Mouse (Mus musculus) intestine, embryonic 16.5 days (tissue): Measurements from ENCODE around the gene Cep83. TPM values are rescaled to one million over a fixed set of nuclear protein-coding genes. Genes with fewer than 3 reads are reported as not detected.

ENCODE experiments used
- ATAC-seq: fragments of 200-750 bp; cut with Nextera tagmentation; 2 replicates; pipeline ENCODE4 v1.8.0; 2017; ENCODE audit warnings: moderate TSS enrichment, moderate library complexity
- H3K27ac ChIP-seq: fragments of 300-500 bp; sonication (generic); 2 replicates; pipeline ENCODE4 v1.5.1; 2014; ENCODE audit warnings: mild to moderate bottlenecking, low read length
- H3K27me3 ChIP-seq: fragments of 300-500 bp; sonication (generic); replicated peaks from 2 replicates; pipeline ENCODE4 v1.6.1; 2014; ENCODE audit warnings: low read length, control low read depth, mixed read lengths; ENCODE audit not compliant: control insufficient read depth, insufficient read depth
- H3K36me3 ChIP-seq: fragments of 300-500 bp; sonication (generic); 2 replicates; pipeline ENCODE4 v1.6.1; 2014; ENCODE audit warnings: low read length, control low read depth; ENCODE audit not compliant: control insufficient read depth, insufficient read depth
- H3K4me1 ChIP-seq: fragments of 300-500 bp; sonication (generic); 2 replicates; pipeline ENCODE4 v1.6.1; 2014; ENCODE audit warnings: low read length, control low read depth, mixed read lengths; ENCODE audit not compliant: control insufficient read depth, insufficient read depth
- H3K4me2 ChIP-seq: fragments of 300-500 bp; sonication (generic); 2 replicates; pipeline ENCODE4 v1.6.1; 2014; ENCODE audit warnings: low read depth, low read length, control low read depth
- H3K4me3 ChIP-seq: fragments of 300-500 bp; sonication (generic); 2 replicates; pipeline ENCODE4 v1.5.1; 2014; ENCODE audit warnings: mild to moderate bottlenecking, low read length
- H3K9ac ChIP-seq: fragments of 300-500 bp; sonication (generic); 2 replicates; pipeline ENCODE4 v1.6.1; 2014; ENCODE audit warnings: low read depth, low read length
- H3K9me3 ChIP-seq: fragments of 300-500 bp; sonication (generic); 2 replicates; pipeline ENCODE4 v1.6.1; 2016; ENCODE audit warnings: low read length, control low read depth; ENCODE audit not compliant: control insufficient read depth
- WGBS: fragments of 180-500 bp; shearing (Covaris S2); extraction: QIAGEN DNeasy Blood & Tissue Kit; methylation state at CpG from one replicate; pipeline ENCODE4 v1.1.7; 2014; 5-methylcytosine and 5-hydroxymethylcytosine counted together
- polyA plus RNA-seq: library from polyadenylated mRNA; unstranded; fragments of >200 nt; fragmentation: Nextera tagmentation; extraction: Ambion mirVana; gene quantifications from 2 replicates; pipeline ENCODE4 v1.2.1, GENCODE M21; 2015

The Cep83 gene
- polyA plus RNA-seq, 1 experiment from 2014 or later, result 10.2 TPM

DNA sequence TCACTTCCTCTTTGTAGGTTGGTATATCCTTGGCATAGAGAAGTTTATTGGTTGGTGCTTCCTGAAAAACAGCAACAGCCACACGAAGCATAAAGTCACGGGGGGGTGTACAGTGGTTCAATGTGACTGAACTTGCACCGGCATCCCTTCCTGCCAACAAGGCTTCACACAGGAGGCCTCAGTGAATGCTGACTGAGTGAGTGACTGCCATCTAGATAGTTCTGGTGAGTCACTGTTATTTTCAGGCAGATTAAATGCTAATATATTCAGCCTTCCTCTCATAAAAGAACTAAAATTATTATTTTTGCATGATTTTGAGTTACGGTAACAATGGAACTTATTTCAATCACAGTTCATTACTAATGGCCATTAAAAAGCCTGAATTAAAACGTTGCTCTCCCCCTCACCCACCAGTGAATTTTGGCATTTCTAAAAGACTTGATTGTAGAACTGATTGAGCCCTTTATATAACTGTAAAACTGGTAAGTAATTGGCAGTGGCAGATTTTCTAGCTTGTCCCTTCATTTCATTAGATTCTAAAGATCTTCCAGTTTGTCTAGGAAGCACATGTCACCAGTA is 106.3 kb downstream of the Cep83 start:
- Histone ChIP-seq H3K9me3 (no peaks in the 10 kb centered on the region), H3K4me1 (no peaks in the 10 kb centered on the region), H3K4me3 (no peak overlapping the region), H3K4me2 (no peak overlapping the region), H3K36me3 (no peaks in the 10 kb centered on the region), H3K27me3 (no peaks in the 10 kb centered on the region), H3K27ac (no peak overlapping the region), H3K9ac (no peak overlapping the region)
- WGBS, result 89% methylated on average over 5 of the region's 5 CpGs
- no peak for ATAC-seq

DNA sequence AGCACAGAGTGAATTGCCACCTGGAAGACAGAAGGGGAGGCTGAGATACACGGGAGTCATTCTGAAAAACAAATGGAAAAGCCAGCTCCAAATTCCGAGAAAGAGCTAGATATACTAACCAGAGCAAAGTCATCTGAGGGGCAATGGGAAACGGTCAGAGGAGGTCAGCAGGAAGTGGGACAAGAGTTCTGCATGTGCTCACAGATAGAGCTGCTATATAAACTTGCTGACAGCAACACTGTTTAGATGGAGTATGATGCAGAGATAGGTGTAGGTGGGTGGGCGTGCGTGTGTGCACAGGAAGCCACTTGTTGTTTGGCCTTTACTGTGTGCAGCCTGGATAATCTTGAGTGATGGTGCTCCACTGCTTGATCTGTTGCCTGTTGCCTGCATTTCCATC is 109.7 kb downstream of the Cep83 start:
- H3K4me3 ChIP-seq, result no peak overlapping the region
- ATAC-seq, result no peak
- H3K36me3 ChIP-seq, result no peaks in the 10 kb centered on the region
- no peak overlapping the region for H3K27ac ChIP-seq
- H3K9me3 ChIP-seq, result no peaks in the 10 kb centered on the region
- WGBS, result 49% methylated on average over 5 of the region's 5 CpGs
- H3K4me2 ChIP-seq, result no peak overlapping the region
- no peak overlapping the region for H3K9ac ChIP-seq
- no peaks in the 10 kb centered on the region for H3K4me1 ChIP-seq
- no peaks in the 10 kb centered on the region for H3K27me3 ChIP-seq

DNA sequence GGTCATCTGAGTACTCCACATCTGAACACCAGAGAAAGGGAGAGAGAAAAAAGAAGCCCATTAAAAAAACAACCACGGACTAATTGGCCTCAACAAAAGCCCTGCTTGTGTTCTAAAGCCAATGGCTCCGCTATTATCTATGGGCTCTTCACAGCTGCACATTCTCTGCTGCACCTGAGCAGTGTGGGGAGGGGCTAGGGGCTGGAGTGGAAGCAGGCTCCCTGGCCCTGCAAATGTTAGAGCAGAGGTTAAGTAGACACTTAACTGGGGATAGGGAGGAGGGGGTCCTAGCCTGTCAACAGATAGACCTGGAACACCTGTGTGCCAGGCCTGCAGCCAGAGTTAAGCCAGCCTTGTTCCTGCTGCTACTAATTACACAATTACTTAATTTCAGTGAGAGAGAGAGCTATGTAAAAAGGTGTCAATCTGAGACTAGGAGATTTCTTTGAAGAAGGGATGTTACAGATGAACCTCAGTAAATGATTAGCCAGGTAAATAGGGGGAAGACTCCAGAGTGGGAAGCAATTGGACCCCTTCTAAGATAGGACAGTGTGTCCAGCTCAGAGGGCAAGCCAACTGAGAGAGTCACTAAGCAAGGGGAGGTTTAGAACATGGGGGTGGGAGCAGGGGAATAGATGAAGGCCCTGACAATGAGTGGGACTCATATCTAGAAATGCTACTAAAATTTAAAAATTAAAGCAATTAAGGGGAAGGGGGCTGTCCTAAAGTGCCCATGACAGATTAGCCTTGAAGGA is 111.2 kb downstream of the Cep83 start:
- 34% methylated on average over 2 of the region's 2 CpGs for WGBS
- no peak for ATAC-seq
- no peak overlapping the region for H3K27ac ChIP-seq

GRCm38 (mm10) chr10:94800677-94801354 is 112.4 kb downstream of the Cep83 start:
- Histone ChIP-seq H3K27ac (no peak overlapping the region), H3K9ac (no peak overlapping the region), H3K4me3 (no peak overlapping the region), H3K27me3 (no peaks in the 10 kb centered on the region), H3K4me1 (no peaks in the 10 kb centered on the region), H3K4me2 (no peak overlapping the region), H3K9me3 (no peaks in the 10 kb centered on the region), H3K36me3 (no peaks in the 10 kb centered on the region)
- ATAC-seq, result no peak
- 76% methylated on average over 7 of the region's 7 CpGs for WGBS

More for the DNA sequence above, 111.2 kb downstream of the Cep83 start:
- Histone ChIP-seq H3K4me3 (no peak overlapping the region), H3K9ac (no peak overlapping the region), H3K36me3 (no peaks in the 10 kb centered on the region), H3K27me3 (no peaks in the 10 kb centered on the region), H3K4me1 (no peaks in the 10 kb centered on the region), H3K4me2 (no peak overlapping the region), H3K9me3 (no peaks in the 10 kb centered on the region)

GRCm38 (mm10) chr10:94804029-94804908 is 115.8 kb downstream of the Cep83 start:
- H3K4me3 ChIP-seq, result no peak overlapping the region
- 75% methylated on average over 10 of the region's 10 CpGs for WGBS

GRCm38 (mm10) chr10:94804909-94805220 is 116.4 kb downstream of the Cep83 start:
- no peak for ATAC-seq
- 93% methylated on average over 1 of the region's 1 CpGs for WGBS
- H3K4me1 ChIP-seq, result peaks cover 6% of the 10 kb centered on the region; the same call in 1 of the 2 replicates
- H3K36me3 ChIP-seq, result no peaks in the 10 kb centered on the region
- H3K9me3 ChIP-seq, result no peaks in the 10 kb centered on the region
- H3K9ac ChIP-seq, result no peak overlapping the region
- no peak overlapping the region for H3K4me2 ChIP-seq
- no peak overlapping the region for H3K27ac ChIP-seq
- no peak overlapping the region for H3K4me3 ChIP-seq
- H3K27me3 ChIP-seq, result no peaks in the 10 kb centered on the region

More at GRCm38 (mm10) chr10:94804029-94804908, 115.8 kb downstream of the Cep83 start:
- ATAC-seq, result no peak
- no peak overlapping the region for H3K9ac ChIP-seq
- H3K4me2 ChIP-seq, result no peak overlapping the region
- no peaks in the 10 kb centered on the region for H3K27me3 ChIP-seq
- no peaks in the 10 kb centered on the region for H3K9me3 ChIP-seq
- no peak overlapping the region for H3K27ac ChIP-seq
- H3K36me3 ChIP-seq, result no peaks in the 10 kb centered on the region
- peaks cover 6% of the 10 kb centered on the region; the same call in 1 of the 2 replicates for H3K4me1 ChIP-seq

DNA sequence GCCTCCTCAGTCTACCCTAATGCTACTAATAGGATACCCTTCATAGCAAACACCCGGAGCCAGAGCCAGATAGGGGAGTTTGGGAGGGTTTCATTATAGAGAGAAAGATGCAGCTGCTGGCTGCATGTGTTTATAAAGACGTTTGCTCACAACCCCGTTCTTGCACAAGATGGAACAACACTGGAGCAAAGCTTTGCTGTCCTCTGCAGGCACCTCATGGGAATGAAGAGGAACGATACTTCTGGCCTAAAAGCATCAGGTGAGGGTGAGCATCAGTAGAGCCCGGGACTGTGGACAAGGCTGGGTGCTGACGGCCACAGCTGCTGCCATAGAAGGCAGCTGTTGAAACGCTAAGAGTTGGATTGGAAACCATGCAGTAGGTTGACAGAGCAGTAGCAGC is 118.9 kb downstream of the Cep83 start:
- Histone ChIP-seq H3K27ac (no peak overlapping the region), H3K4me1 (peaks cover 6% of the 10 kb centered on the region; the same call in 1 of the 2 replicates), H3K36me3 (no peaks in the 10 kb centered on the region), H3K4me2 (no peak overlapping the region), H3K27me3 (no peaks in the 10 kb centered on the region), H3K4me3 (no peak overlapping the region), H3K9ac (no peak overlapping the region), H3K9me3 (no peaks in the 10 kb centered on the region)
- no peak for ATAC-seq
- WGBS, result 55% methylated on average over 7 of the region's 7 CpGs

DNA sequence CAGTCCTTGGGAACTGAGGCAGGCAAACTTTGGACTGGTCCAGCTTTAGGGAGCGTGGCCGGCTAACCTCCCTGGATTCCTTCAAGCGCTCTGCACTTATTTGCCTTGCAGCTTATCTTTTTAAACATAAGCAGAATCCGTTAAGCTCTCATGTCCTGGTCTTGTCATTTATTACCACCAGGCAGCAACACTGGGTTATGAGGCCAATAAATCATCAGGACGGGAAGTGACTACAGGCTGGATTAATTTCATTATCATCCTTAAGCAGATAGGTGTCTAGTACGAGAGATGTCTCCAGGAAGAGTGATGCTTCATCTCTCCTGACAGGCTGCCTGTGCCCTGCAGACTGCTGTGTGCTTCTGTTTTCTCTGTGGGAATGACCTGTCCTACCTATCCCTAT is 119.8 kb downstream of the Cep83 start:
- Histone ChIP-seq H3K9me3 (no peaks in the 10 kb centered on the region), H3K4me3 (no peak overlapping the region), H3K27ac (no peak overlapping the region), H3K9ac (no peak overlapping the region), H3K4me1 (peaks cover 6% of the 10 kb centered on the region; the same call in 1 of the 2 replicates), H3K27me3 (no peaks in the 10 kb centered on the region), H3K36me3 (no peaks in the 10 kb centered on the region), H3K4me2 (no peak overlapping the region)
- no peak for ATAC-seq
- 31% methylated on average over 6 of the region's 6 CpGs for WGBS

DNA sequence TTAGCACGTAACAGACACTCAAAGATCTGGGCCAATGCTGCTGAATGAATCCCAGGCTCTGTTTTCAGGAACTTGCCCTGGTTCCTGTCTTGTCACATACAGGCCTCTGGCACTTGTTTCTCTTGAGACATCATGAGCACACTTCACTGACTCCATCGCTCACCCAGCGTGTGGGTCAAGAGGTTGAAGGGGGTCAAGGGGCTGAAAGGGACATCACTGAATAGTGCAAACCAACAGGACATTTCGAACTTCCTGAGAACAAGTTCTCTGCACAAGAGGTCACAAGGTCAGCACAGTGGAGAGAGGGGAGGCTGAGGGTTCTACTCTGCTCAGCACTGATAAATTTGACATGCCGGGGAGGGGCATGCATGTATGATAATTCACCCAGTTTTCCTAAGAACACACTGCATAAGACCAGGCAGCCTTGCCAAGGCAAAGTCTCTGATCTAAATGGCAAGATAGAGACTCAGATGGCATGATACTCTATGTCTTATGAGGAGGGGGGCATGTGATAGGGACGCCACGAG is 121.6 kb downstream of the Cep83 start:
- WGBS, result 71% methylated on average over 7 of the region's 7 CpGs
- Histone ChIP-seq H3K4me2 (no peak overlapping the region), H3K4me1 (peaks cover 6% of the 10 kb centered on the region; the same call in 1 of the 2 replicates), H3K27me3 (no peaks in the 10 kb centered on the region), H3K27ac (no peak overlapping the region), H3K9ac (no peak overlapping the region), H3K4me3 (no peak overlapping the region), H3K9me3 (no peaks in the 10 kb centered on the region), H3K36me3 (no peaks in the 10 kb centered on the region)
- ATAC-seq, result no peak
